Mouse (Mus musculus) urinary bladder, postnatal 25 days (tissue): ENCODE measurements around the gene Rsph9.

ENCODE experiments used
- DNase-seq: peaks from one replicate; pipeline ENCODE4 v3.0.0; 2022; ENCODE audit warnings: low spot score

The Rsph9 gene

DNA sequence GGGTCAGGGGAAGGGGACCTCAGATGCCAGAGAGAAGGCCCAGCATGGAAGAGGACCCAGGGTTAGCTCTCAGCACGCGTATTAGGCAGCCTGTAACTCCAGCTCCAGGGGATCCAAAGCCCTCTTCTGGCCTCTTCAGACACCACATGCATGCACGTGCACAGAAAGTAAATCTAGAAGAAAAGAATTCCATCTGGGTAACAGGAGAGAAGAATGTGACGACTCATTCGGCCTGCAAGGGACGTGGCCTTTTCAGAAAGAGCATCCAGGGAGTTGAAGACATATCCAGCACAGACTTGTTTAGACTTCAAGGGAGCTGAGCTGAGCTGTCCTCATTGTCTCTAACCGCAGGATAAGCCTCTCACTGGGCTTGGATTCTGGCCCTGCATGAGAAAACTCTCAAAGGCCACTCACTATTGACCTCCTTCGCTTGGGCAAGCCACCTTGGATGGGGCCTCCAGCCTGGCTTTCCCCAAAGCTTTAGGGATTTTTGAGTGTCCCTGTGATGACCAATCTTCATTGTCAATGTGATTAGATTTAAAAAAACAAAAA lies 41.3 kb downstream of the Rsph9 start:
- DNase-seq, result no peak

DNA sequence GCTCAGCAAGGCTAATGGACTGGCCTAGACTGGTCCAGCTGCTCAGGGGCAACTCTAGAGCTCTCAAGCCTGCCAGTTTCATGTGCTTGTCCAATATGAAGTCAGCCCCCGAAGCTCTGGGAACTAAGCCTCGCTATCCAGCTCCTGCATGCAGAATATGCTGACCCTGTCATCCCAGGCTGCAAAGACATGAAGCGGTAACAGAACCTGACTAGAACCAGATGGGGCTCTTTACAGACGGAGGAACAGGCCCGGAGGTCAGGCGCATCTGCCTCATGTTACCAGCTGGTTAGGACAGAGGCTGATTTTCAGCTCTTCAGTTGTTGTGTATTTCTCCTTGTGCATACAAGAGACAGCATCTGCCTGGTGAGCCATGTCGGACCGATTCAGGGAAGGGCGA lies 42.1 kb downstream of the Rsph9 start:
- no peak for DNase-seq

DNA sequence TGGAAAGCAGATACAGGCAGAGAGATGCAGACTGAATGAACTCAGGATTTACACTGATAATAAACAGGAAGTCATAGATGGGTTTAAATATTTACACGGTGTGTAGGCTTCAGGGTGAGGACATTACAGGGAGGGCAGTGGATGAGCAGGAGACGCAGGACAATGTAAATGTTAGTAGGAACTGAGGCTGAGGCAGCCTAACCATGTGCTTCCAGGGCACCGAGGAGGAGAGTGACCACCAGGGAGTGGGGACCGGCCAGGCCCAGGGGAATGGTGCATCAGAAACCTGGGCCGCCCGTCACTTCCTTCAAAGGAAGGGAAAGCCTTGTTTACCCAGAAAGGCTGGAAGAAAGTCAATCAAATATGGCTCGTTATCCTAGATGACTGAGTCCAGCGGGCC lies 45.5 kb downstream of the Rsph9 start:
- DNase-seq, result no peak

DNA sequence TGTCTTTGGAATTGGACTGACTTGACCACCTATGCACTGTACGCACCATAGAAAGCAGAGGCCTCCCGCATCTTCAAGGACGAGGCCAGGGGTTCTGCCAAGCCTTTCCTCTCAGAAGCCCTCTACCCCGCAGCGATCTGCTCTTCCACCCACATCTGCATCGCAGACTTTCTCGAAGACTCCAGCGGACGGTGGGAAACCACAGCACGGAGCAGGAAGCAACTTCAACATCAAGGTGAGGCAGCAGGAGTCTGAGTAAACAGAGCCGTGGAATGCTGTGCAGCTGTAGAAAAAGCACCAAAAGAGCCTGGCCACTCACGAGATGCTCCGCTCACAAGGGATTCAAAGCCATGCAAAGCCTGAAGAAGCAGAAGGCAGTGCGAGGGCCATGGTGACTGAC lies 52.1 kb downstream of the Rsph9 start:
- no peak for DNase-seq

DNA sequence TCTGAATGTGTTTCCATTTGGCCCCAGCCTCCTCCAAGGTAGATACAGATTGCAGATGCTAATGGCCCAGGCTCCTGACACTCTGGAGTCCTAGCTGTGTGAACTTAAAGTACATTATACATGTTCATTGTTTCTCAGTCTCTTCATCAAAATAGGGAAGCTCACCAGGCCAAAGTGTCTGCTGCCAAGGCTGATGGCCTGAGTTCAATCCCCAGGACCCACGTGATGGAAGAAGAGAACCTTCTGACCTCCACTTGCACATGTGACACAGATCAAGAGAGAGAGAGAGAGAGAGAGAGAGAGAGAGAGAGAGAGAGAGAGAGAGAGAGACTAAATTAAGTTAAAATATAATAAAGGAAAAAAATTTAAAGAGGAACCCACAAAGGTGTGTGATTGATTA lies 52.7 kb downstream of the Rsph9 start:
- DNase-seq, result no peak

DNA sequence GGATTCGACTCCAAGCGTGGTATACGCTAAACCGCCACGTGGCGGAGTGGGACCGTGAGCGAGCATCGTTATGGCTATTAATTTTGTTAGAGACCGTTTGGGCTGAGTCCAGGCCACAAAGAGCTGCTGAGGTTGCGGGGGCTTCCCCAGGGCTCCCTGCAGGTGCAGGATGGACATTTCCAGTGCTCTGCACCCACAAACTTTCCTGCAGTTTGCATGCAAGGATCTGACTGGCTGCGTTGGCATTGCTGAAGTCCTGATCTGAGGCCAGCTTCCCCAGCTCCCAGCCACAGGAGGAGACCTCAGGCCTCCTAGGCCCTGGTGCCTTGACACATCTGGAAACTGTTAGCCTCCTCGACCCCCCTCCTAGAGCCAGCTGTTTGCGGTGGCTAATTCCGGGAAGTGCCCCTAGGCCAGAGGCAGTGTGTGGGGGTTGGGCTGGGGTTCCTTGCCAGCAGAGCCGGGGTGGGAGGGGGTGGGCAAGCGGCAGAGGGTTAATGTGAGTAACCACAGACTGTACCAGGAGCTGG lies 57.6 kb downstream of the Rsph9 start:
- no peak for DNase-seq

DNA sequence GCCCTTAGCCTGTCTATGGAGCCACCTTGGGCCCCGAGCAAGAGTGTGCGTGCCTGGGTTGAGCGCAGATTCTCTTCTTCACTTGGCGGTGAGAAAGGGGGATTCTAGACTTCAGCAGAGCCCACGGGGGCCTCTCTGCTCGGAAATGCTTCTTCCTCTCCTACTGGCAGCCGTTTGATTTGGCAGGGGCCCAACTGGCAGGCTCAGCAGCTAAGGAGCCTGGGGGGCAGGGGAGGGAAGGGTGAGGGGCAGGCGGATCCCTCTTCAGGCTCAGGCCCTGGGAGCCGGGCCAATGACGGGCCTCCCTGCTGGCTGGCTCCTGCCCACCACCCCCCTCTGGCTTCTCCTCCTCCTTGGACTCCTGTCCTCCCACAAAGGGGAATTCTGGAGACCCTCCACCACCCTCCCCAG lies 59.9 kb downstream of the Rsph9 start:
- peak; percentile 45 for DNase-seq

DNA sequence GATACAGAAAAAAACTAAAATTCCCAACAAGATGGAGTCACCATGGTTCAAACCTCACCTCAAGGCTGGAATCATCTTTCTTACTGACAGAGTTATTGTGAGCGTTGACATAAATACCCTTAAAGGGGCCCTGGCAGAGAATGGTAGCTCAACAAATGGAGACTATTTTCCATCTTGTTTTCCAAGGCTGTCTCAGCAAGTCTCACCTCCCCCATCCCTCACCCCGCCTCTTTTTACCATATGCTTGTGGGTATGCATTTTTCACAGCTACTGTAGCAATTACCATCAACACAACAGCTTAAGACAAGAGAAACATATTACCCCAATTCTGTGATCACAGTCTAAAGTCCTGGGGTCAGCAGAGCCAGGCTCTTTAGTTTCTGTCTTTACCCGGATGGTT lies 60.6 kb downstream of the Rsph9 start:
- no peak for DNase-seq

DNA sequence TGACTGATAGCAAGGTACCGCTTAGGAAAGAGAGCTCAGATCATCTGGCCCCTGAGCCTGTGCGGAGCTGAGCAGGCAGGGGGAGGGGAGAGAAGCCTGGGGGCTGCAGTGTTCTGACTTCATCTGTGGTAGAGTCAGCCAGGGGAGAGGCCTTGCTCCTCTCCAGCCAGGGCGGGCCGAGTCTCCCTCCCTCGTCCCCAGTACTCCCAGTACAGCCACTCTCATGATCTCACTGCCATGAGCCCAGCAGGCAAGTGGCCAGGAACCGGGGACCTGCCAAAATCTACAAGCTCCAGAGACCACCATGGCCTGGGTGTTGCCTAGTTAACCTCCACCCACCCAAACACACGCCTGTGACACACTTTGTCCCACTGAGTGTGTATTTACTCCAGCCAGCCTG lies 62.4 kb downstream of the Rsph9 start:
- DNase-seq, result no peak

DNA sequence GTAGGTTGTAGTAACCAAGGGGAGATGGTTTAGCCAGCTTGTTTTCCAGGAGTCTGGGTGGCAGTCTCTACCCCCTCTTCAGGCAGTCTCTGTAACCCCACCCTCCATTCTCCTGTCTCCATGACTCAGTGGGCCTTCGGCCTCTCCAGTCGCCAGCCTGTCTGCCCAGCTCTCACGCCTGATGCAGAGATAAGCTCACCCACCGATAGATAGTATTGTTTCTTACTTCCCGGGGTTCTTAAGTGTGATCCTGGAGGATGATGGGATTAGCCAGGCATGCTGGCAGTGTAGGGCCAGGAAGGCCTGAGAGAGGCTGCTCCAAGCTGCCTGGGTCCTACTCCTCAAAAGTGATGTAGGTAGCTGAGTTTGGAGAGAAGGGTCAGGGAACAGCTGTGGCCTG lies 63.0 kb downstream of the Rsph9 start:
- DNase-seq, result no peak

DNA sequence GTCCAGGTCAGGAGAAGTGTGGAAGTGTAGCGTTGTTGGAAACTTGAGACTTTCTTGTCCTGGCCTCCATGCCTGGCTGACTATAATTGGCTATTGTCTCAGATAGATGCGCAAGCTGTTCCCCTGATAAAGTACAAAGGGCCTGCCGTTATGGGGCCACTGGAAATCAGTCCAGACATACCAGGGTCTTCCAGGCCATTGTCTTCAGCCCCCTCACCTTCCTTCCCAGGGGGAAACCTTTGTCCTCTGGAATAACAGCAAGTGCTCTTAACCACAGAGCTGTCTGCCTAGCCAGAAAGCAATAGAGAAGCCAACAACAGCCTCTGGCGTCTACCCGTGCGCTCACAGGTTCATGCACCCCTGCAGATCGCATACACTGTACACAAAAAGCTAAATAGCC lies 63.6 kb downstream of the Rsph9 start:
- DNase-seq, result no peak

DNA sequence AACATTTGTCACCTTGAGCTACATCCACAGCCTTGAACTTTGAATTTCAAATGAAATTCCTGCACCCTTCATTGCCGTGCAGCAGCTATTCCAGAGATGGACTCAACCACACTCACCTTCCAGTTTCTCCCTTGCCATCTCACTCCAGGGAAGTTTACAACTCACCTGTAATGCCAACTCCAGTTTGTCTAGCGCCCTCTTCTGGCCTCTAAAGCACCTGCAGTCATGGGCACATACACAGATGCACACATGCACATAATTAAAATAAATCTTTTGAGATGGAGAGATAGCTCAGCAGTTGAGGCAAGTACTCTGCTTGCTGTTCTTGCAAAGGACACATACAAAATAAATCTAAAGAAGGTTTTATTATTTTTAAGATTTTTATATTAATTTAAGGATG lies 65.0 kb downstream of the Rsph9 start:
- no peak for DNase-seq

DNA sequence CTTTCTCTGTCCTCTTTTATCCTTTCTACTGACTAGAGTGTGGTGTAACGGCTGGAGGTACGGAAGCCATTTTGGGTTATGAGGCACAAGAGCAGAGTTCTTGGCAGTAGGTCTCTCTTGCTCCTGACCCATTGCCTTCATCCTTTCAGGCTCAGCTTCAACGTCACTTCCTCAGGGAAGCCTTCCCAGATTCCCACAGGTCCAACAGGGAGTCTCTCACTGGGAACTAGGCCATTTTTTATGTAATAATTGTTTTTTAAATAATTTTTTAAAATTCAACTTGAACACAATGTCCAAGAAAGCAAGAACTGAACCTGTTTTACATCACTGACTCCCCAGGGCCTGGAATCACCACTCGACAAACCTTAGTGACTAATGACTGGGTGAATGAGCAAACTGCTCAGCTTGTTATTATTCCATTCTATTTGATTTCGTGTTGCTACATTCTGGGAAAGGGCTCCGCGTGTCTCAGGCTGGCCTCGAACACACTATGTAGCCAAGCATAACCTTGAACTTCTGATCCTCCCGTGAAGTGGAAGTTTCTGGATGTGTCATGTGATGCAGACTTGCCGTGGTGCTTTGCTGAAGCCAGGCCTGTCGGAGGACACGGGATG lies 66.0 kb downstream of the Rsph9 start:
- no peak for DNase-seq

DNA sequence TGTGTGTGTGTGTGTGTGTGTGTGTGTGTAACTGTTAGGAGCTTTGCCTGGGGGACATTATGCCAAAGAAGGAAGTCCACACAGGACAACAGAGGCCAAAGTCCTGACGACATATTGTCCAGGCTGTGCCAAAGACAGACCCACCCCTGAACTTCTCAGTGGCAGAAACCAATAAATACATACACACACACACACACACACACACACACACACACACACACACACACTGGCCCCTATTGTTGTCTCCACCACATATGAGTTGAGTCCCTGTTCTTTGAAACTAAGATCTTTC lies 67.8 kb downstream of the Rsph9 start:
- DNase-seq, result no peak

DNA sequence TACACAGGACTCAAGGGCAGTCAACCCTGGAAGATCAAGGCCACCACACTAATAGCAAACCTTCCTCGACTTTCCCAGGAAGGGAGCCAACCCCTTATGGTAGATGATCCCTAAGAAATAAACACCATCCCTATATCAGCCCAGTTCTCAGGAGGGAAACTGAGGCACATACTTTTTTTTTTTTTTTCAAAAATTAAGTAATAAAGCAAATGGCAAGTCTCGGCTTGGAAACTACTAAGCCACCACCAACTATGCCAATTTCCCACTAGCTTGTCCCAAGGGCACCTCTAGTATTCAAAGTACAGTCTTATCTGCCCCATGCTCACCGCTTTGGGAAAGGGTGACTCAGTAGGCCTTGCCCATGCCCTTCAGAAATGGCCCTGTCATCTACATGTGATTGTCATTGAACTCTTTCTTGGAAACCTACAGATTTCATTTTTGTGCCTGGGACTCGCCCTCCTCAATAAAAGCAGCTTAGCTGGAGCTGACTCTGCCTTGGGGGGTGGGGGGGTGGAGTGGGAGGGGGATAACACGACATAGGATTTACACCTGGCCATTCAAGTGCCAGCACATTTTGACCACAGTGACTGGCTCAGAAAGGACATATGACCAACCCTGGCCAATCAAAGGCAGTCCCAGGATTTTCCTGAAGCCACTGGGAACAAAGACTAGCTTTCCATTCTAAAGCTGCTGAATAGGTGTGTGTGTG lies 68.3 kb downstream of the Rsph9 start:
- no peak for DNase-seq

DNA sequence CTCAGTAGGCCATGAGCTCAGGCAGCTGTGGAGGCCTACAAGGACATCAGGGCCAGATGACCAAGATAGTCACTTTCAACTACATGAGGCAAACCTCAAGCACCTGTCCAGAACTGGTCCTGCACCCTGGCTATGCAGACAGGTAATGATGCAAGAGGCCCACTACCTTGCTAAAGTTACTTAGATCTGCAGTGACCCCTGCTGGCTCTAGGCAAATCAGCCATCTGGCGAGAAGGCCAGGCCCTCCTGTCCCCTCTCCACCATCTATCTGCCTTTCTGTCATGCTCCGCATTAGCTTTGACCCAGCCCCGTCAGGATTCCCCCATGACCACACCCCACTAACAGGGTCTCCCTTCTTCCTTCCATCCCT lies 68.9 kb downstream of the Rsph9 start:
- DNase-seq, result peak; percentile 43

DNA sequence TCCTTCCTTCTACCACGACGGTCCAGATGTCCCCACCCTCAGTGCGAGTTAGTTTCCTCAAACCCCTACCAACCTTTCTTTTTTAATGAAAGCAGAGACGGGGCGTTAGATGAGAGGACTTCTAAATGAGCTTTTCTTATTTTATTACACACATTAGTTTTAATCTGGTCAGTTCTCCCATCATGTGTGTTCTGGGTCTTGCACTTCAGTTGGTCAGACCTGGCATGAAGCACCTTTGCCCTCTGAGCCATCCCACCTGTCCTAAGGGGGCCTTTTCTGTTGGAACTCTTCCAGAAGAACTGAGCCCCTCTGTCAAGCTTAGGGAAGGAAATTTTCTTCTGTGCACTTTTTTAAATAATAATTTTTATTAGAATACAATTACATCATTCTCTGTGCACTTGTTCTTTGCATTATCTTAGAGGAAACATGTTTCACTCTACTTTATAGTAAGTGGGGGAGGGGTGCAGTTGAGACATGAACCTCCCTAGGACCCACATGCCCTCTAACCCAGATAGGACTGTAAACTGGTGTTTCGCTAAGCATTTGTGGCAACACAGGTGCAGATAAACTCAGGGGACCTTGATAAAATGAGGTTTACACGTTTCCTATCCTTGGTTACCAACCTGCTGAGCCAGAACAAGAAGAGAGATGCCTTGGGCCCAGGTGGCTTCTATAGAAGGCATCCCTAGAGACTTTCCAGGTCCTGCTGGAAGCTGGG lies 69.5 kb downstream of the Rsph9 start:
- no peak for DNase-seq

DNA sequence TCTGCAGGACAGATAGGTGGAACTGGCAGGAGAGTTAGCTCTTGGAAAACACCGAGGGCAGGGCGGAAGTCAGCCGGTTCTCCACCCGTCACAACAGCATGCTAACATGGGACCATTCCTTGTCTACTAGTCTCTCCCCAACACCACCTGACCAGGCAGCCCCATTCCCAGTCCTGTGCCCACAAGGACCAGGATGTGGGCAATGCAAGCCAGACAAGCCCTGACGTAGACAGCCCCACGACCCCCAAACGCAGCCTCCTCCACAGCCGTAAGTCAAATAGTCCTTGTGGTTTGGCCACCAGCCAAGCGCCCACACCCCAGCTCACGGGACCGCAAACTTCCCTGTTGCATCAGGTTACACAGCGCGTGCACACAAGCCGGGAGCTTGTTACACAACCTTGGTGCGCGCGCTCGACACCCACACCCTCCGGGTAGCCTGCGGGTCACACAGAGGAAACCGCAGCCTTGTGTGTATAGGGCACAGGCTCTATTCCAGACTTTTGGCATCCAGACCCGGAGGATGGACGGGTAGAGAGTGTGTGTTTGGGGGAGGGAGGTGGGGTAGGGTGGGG lies 70.2 kb downstream of the Rsph9 start:
- DNase-seq, result peak; percentile 84
